Mouse (Mus musculus) thymus, adult 2 months (tissue): ENCODE results near the gene Krt2.

Experiments used
- CTCF ChIP-seq: fragments of 200-500 bp; IDR thresholded peaks from 2 replicates; pipeline ENCODE4 v1.5.1; 2012; ENCODE audit warnings: mild to moderate bottlenecking, control low read depth, low read length, moderate library complexity, borderline replicate concordance; ENCODE audit not compliant: control insufficient read depth, poor library complexity, insufficient read depth; ENCODE audit errors: extremely low read depth
- POLR2A ChIP-seq: fragments of 200-500 bp; IDR thresholded peaks from 2 replicates; pipeline ENCODE4 v1.6.1; 2012; ENCODE audit warnings: mild to moderate bottlenecking, low read length, control low read depth, moderate library complexity; ENCODE audit not compliant: control insufficient read depth, poor library complexity, insufficient read depth; ENCODE audit errors: extremely low read depth

DNA sequence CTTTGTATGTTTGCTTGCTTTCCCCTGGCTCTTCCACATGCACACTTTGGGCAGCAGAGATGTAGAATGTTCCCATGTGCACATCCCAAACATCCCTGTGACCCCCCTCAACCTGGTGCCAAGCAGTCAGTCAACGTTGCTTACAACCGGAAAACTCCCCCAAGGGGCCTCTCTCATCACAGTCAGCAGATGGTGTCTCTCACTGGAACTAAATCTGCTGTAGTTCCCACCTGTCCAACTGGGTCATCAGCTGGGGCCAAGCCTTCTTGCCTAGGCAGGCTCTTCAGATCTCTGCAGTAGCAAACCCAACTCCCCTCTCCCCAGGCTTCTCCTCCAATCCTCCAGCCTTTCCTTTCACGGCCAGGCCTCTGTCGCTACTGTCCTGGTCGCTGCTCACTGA is 38.7 kb upstream of the Krt2 start:
- no peak for TF ChIP-seq POLR2A
- no peak for TF ChIP-seq CTCF
